Mouse (Mus musculus) regulatory T cell (primary cell): ENCODE measurements around the gene Atp2a1.
"Not testable (repeated sequence)": the region's sequence is repeated elsewhere in the genome, so short reads cannot be mapped to it uniquely, and the experiment has no call there.

ENCODE experiments used
- in situ Hi-C: fragments of 300-600 bp; cut with MboI, MseI; formaldehyde crosslinking; loops from one replicate; pipeline ENCODE4 v1.15.1; 2025; ENCODE audit warnings: high pct_unique_total_duplicates

The Atp2a1 gene

GRCm38 (mm10) chr7:126417606-126418005 is 45.3 kb downstream of the Atp2a1 start:
- in situ Hi-C loops, result no loop called here

DNA sequence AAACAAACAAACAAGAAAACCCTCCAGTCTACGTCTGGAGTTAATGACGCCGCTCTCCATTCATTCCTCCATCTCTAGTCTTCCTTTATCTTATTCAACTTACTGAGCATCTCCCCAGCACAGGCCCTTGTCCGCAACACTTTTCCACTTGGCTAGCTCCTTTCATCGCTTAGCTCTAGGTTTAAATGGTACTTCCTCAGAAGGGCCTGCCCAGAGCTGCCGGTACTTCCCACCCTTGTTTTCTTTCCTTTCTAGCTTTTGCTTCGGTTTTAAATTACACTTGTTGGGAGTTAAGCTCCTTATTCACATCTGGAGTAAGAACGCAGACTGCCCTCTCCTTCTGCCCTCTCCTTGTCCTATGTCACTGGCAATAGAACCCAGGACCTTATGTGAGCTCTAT is 45.9 kb downstream of the Atp2a1 start:
- in situ Hi-C loops, result no loop called here

DNA sequence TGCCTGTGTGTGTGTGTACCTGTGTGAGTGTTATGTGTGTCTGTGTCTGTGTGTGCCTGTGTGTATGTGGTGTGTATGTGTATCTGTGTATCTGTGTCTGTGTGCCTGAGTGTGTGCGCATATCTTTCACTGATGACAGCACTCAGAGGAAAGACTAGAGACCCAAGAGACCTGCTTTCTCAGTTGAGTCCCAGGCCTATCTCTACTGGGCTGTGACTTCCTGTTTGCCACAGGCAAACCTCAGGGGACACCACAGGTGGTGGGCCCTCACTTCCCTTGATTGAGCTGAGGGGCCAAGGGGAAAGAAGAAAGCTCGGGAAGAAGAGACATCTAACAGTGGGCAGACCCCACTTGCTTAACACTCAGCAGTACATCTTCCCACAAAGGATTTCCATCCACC is 46.3 kb downstream of the Atp2a1 start:
- in situ Hi-C loops, result no loop called here

- in situ Hi-C loops, result no loop called here
Measured at GRCm38 (mm10) chr7:126414725-126415124, 48.2 kb downstream of the Atp2a1 start, which contains the start of gene Cd19. Gene Cd19, minus strand, starts transcription at chr7:126414889.

DNA sequence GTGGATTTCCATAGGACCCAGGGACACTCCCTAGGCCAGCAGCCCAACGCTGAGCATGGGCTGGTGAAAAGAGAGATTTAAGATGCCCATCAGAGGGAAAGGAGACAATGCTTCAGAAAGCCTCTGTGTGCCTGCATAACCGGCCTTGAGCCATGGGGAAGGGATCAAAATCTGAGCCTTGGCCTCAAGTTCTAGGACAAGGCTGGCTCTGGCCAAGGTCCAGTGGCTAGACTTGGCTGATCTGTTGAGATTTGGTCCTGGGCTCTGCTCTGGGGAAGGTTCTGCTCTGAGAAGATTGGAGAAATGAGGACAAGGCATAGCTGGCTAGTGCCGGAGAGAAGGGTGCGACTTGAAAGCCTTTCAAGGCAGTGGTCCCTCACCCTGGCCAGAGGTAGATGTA is 51.8 kb downstream of the Atp2a1 start:
- in situ Hi-C loops, result no loop called here

DNA sequence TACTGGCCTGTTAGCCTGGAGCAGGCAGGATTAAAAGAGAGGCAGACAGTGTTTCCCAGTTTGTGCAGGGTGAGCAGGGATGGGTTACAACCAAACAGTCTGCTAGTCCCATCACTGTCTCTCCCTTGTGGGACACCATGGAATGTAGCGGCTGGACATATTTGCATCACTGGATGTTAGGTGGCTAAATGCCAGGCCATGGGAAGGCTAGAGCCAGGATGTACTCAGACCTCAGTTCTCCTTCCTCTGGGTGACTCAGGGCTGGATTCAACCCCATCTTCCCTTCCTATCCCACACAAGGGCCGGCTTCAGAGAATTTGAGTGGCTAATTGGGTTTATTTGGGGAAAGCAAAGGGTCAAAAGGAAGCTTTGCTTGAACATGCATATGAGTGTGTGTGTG is 54.2 kb downstream of the Atp2a1 start:
- in situ Hi-C loops, result loop anchor here (5.0 kb wide), 1 partner anchor 119 kb away; no protein-coding TSS in a partner anchor

GRCm38 (mm10) chr7:126402518-126402917 is 60.4 kb downstream of the Atp2a1 start:
- in situ Hi-C loops, result not testable (repeated sequence)

- in situ Hi-C loops, result loop anchor here (5.0 kb wide), 1 partner anchor 73 kb away; no protein-coding TSS in a partner anchor
Measured at GRCm38 (mm10) chr7:126399548-126399947, 63.4 kb downstream of the Atp2a1 start.

GRCm38 (mm10) chr7:126397822-126398221 is 65.1 kb downstream of the Atp2a1 start:
- in situ Hi-C loops, result loop anchor here (5.0 kb wide), 1 partner anchor 74 kb away; no protein-coding TSS in a partner anchor

- in situ Hi-C loops, result loop anchor here (5.0 kb wide), 1 partner anchor 75 kb away; no protein-coding TSS in a partner anchor
Measured at GRCm38 (mm10) chr7:126397221-126397620, 65.7 kb downstream of the Atp2a1 start.

DNA sequence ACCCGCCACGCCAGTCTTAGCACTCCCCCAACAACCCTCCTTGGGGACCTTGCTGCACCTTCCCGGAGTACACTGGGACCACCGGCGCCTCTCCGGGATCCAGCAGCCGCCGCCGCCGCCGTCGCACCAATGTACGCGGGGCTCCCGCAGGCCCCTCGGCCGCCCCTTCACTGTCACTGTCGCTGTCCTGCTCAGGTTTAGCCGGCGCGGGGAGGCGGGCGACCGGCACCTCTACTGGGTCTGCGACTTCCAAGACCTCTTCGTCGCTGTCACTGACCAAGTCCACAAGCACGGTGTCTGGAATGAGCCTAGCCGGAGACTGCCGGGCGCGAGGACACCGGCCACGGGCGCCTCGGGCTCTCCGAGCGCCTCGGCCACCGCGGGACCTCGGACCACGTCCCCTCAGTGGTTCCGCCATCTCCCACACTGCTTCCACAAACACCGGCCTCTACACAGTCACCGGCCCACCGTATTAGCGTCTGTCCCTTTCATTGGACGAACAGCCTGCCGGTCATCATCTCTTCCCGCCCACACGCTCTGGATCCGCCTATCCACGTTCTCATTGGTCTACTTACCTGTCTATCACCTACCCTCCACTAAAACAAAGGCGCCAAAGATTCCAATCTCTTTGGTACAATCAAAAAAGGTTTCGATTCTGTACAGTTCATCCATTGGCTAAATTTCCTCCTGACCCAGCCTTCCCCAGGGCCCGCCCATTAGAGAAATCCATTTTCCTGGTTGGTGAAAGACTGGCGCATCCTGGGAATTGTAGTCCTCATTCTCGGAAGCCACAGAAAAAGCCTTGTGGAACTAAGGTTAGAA is 66.4 kb downstream of the Atp2a1 start, which contains the start of gene Nfatc2ip:
Gene Nfatc2ip, minus strand, starts transcription at position 440 of the 822 bp plus-strand sequence.
- in situ Hi-C loops, result loop anchor here (5.0 kb wide), 1 partner anchor 76 kb away; no protein-coding TSS in a partner anchor
